Mouse (Mus musculus) cortical plate, adult 2 months (tissue): Measurements from ENCODE around the gene Tdrd5.

Experiments used
- CTCF ChIP-seq: fragments of 200-500 bp; IDR thresholded peaks from 2 replicates; pipeline ENCODE4 v1.5.1; 2011; ENCODE audit warnings: mild to moderate bottlenecking, control low read depth, low read length; ENCODE audit not compliant: insufficient read depth; ENCODE audit errors: extremely low read depth
- POLR2A ChIP-seq: fragments of 200-500 bp; IDR thresholded peaks from 2 replicates; pipeline ENCODE4 v1.6.1; 2011; ENCODE audit warnings: mild to moderate bottlenecking, low read length, control low read depth; ENCODE audit not compliant: insufficient read depth; ENCODE audit errors: extremely low read depth

DNA sequence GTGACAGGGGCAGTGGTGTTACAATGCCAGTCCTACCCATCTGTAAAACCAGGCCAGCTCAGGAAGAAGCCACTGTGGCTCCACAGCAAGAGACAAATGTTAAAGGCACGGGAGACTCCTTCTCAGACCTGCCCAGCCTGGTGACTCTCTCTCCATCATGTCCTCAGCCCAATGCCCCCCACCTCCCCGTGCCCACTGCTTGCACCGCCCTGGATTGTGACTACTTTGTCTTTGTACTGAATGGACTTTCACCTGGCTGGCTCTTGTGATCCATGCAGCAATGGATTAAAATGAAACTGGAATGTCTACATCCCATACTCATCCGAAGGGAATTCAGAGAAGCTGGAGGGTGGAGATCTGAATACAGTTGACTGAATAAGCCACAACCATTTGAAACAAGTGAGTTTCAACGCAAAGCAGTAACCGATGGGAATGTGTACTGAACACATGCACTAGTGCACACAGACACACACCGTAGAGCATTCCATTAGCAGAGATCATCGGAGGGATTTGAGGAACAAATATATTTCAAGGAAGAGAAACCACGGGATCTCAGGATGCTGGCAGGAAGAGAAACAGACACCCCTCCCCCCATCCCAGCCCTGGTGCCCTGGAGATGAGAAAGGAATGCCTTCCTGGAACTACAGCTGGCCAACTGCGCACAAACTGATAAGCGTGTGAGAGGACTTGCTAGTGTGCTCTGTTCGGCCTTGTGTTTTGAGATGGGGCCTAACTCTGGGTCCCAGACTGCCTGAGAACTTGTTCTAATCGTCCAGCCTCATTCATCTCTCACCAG, 81.1 kb downstream of the Tdrd5 start:
- TF ChIP-seq CTCF = no peak
- no peak for TF ChIP-seq POLR2A
